Mouse (Mus musculus) layer of hippocampus, postnatal 10 days (tissue): Measurements from ENCODE around the gene Ubd. TPM values are rescaled to one million over a fixed set of nuclear protein-coding genes. Genes with fewer than 3 reads are reported as not detected.
"Not testable (repeated sequence)": the region's sequence is repeated elsewhere in the genome, so short reads cannot be mapped to it uniquely, and the experiment has no call there.

ENCODE experiments used
- DNase-seq, 2 experiments: peaks; one replicate each; pipeline ENCODE4 v3.0.0; 2021; ENCODE audit warnings: low spot score in 2 of 2
- long read RNA-seq: library from polyadenylated mRNA; stranded (forward); transcript quantifications from one replicate; pipeline ENCODE4 v2.0.0, GENCODE M21; 2023
- total RNA-seq, 2 experiments: library from RNA; stranded (reverse); gene quantifications; 2 replicates each; pipeline ENCODE4 v1.2.3; 2021

Ubd gene
- total RNA-seq = not detected
- long read RNA-seq = 0 reads

GRCm38 (mm10) chr17:37193656-37194055 lies at the start of gene Ubd:
Ubd (plus strand) TSS chr17:37193892.
- no peak for DNase-seq

- no peak for DNase-seq
Observed at GRCm38 (mm10) chr17:37161394-37161793, 32.3 kb upstream of the Ubd start, which contains the start of gene Olfr93. Olfr93 (minus strand) TSS chr17:37161494.

DNA sequence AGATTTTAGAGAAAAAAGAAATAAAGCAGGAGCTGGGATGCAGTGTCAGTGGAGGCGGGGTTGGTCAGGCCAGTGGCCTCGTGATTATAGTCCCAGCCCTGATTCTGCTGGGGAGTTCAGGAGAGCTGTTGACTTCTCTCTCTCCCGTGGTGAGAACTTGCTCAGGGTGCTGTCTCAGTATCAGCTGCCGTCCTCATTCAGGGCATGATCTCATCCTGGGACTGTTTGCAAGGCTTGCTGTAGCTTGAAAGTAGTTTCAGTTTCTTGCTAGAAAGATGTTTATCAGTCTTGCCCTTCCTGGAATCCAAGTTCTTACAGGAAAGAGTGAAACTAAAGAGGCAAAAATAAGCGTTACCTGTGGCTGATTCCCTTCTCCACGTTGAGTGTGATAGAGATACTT lies 8.2 kb upstream of the Ubd start:
- DNase-seq = no peak

- DNase-seq = peak; percentile 45 to 56
Observed at GRCm38 (mm10) chr17:37190711-37191110, 3.0 kb upstream of the Ubd start.

DNA sequence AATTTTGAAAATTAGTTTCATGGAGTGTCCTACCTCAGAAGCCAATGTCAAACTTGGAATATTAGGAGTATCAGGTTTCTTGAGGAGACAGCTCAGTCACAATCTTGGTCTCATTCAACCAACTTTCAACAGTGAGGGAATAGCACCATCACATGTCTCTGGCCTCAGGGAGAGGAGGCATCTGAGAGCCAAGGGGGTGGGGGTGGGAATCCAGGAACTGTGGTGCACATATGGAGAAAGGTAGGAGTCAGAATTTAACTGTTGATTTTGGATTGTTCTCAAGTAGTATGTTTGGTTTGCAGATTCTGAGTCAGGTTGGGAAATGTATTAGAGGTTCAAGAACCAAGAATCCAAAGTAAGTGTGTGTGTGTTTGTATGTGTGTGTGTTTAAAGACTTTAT lies 660 bp upstream of the Ubd start:
- no peak for DNase-seq

DNA sequence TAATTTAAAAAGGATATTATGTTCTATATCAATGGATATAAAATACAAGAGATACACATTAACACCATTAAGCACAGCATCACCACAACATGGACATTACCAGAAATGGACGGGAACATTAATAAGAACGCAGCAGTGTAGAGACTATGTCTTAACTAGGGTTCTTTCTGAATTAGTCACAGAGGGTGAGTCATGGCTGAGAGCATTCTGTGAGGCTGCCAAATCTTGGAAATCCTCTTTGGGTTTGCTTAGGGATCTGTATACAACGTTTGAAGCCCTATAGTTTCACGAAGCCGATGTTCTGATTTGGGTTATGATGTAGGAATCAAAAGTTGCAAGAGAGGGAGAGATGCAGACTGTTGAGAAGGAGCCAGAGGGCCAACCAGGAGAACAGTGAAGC lies 1.1 kb downstream of the Ubd start:
- no peak for DNase-seq

- DNase-seq = peak; percentile 30 to 56
Observed at GRCm38 (mm10) chr17:37196845-37197724, 3.4 kb downstream of the Ubd start.

DNA sequence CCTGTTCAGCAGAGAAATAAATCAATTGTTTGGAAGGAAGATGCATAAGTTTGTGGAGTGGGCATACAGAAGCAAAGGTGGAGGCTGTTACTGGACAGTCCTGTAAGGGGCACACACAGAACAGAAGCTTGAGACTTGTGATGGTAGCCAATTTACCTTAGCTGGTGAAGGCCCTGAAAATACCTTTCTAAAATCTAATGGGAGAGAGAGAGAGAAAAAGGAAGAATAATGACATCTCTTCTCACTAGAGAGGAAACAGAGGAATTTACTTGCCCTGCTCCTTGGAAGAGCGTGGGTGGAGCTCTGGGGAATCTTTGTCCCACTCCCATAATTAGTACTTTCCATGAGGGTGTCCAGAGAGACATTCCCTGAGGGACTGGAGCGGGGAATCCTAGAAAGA lies 7.2 kb downstream of the Ubd start, which contains the start of gene Olfr94:
Gene Olfr94 (minus strand): TSS at position 101 of the 400 bp plus-strand sequence.
- no peak for DNase-seq

- peak; percentile 89 to 91 for DNase-seq
Observed at GRCm38 (mm10) chr17:37203206-37203916, 9.7 kb downstream of the Ubd start.

- DNase-seq = no peak
Observed at GRCm38 (mm10) chr17:37203917-37204236, 10.2 kb downstream of the Ubd start.

- peak in 1 of 2 experiments; percentile 19 for DNase-seq
Observed at GRCm38 (mm10) chr17:37210884-37211768, 17.4 kb downstream of the Ubd start.

GRCm38 (mm10) chr17:37213018-37213417 lies 19.3 kb downstream of the Ubd start, which contains the start of gene Olfr95:
Olfr95 (minus strand) TSS chr17:37213118.
- DNase-seq = no peak

DNA sequence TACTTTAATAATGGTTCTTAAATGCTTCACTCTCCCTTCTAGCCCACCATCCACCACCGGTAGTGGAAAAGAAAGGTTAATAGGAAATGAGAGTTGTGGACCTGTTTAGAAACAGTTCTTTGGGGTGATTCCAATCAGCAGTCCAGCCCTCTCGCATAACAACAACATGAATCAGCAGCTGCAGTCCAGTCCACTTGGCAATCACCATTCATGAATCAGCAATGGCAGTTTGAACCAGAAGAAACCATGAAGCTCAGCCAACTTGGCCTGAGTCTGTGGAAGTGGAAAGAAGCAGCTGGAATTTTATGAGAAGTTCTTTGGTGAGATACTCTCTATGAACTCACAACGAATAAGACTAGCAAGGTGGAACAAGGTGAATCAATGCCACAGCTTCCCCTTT lies 24.8 kb downstream of the Ubd start:
- no peak for DNase-seq

GRCm38 (mm10) chr17:37219846-37220245 lies 26.2 kb downstream of the Ubd start, which contains the start of gene Olfr96:
Olfr96 (plus strand) TSS chr17:37220146.
- DNase-seq = no peak

DNA sequence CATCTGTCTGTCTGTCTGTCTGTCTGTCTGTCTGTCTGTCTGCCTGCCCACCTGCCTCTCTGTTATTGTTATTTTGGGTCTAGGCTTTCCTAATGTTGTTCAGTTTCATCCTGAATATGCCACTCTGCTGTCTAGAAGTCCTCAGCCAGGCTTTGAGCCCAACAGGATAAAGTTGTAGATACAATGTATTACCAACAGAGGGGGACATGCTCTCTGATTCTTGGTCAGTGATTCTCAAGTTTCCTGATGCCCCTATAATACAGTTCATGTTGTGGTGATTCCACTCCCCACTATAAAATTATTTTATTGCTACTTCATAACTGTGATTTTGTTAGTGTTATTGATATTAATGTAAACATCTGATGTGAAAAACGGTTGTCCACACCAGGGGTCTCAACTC lies 28.2 kb downstream of the Ubd start:
- DNase-seq = no peak

DNA sequence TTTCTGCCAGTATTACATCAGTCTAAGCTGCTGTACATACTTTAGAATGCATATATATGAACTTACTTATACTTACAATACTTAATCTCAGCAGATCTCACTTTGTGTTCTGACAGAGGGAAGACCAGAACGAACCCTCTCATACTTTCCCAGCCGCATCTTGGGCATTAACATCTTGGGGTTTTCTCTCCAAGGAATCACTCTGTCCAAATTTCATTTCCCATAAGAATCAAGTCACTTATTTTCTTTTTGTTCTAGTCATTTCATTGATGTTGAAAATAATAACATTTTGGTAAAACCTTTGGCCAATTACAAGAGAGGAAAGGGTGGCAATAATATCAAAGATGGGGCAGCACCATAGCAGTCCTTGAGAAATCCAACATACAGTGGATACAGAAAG lies 43.5 kb downstream of the Ubd start, which contains the start of gene Olfr97:
Gene Olfr97 (minus strand): TSS at position 101 of the 400 bp plus-strand sequence.
- not testable (repeated sequence) for DNase-seq

- DNase-seq = no peak
Observed at GRCm38 (mm10) chr17:37242198-37242597, 48.5 kb downstream of the Ubd start.
